Mouse (Mus musculus) megakaryocyte, embryonic 14.5 days (primary cell): ENCODE data around the gene Nme9.

Experiments used
- FLI1 ChIP-seq: IDR thresholded peaks from 2 replicates; pipeline ENCODE4 v1.6.1; 2012; ENCODE audit warnings: low read length, inconsistent platforms, mixed read lengths
- GATA1 ChIP-seq: IDR thresholded peaks from 3 replicates; pipeline ENCODE4 v1.6.1; 2012; ENCODE audit warnings: mixed read lengths, low read length, inconsistent platforms, borderline replicate concordance

- TF ChIP-seq FLI1, result no peak
- TF ChIP-seq GATA1, result no peak
Measured at GRCm38 (mm10) chr9:99484632-99485031, 33.4 kb downstream of the Nme9 start.
